Mouse (Mus musculus) megakaryocyte, adult 5-6 weeks (primary cell): Measurements from ENCODE around the gene Nat8f1. TPM values are rescaled to one million over a fixed set of nuclear protein-coding genes. Genes with fewer than 3 reads are reported as not detected.
"Not testable (repeated sequence)": the region's sequence is repeated elsewhere in the genome, so short reads cannot be mapped to it uniquely, and the experiment has no call there.

Experiments used
- ATAC-seq: 2 replicates; pipeline ENCODE4 v1.8.0; 2016; ENCODE audit warnings: mild to moderate bottlenecking, inconsistent platforms; ENCODE audit not compliant: poor library complexity, severe bottlenecking
- total RNA-seq, 2 experiments: library from RNA; stranded (forward) in 1 of 2; stranded (reverse) in 1 of 2; fragments of 153-499, 151-499 nt in 1 of 2; fragments of 221-1000, 200-1000 nt in 1 of 2; gene quantifications; 2 replicates each; pipeline versions ENCODE4 v1.2.3 to v1.2.4; 2015 to 2017

Gene Nat8f1
- total RNA-seq, 2 experiments from 2014 or later, result 2.4 to 3.4 TPM

DNA sequence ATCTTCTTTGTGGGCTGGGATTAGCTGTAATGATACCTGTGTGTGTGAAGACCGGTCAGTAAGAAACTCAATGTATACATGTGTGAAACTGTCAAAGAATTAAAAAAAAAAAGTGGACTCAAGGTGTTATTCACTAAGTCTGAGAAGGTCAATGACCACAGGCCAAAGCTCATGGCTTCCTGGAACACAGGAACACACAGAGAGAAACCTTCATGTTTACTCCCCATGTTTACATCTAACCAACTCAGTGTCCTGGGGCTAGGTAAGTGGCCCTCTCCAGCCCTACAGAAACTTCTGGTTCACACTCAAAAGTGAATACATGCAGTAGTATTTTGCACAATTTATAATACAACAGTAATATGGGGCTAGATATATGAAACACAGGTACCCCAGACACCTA is 5.8 kb downstream of the Nat8f1 start:
- ATAC-seq, result no peak

DNA sequence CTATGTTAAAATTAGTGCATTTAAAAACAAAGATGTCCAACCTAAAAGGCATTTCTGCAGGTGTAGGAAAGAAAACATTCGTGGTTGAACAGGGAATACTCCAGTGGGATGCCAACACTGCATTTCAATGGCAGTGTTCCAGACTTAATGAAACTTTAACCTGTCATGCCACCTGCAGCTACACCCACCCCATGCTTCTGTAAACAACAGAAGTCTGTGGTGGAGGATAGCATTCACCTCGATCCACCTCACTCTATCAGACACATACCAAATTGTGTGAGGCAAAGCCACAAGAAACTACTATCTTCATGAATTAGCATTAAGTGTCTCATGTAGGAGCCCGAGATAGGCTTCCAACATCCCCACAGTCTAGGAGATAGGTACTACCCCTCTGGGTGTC is 7.1 kb downstream of the Nat8f1 start:
- ATAC-seq, result no peak

GRCm38 (mm10) chr6:85906911-85907351 is 8.6 kb downstream of the Nat8f1 start:
- not testable (repeated sequence) for ATAC-seq

- peak; percentile 93 for ATAC-seq
These were observed 10.8 kb downstream of the Nat8f1 start, which contains the start of gene Nat8f4 for GRCm38 (mm10) chr6:85904642-85905061. Gene Nat8f4, minus strand, starts transcription at chr6:85904884.

DNA sequence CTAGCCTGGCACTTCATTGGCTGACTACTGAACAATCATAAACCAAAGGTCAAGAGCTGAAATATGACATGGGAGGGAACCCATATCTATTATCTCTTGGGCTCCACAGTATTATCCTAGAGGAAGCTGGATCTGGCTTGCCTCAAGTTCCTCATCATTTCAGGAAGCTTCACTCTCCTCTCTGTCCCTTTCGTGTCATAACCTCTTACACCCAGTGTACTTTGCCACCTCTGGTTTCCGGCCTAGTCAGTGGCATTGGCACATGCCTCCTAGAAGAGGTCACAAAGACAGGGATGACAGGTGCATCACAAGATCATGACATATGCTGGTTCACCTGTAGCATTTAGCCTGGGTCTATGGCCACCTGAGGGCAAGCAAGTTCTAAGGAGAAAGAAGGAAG is 13.2 kb downstream of the Nat8f1 start:
- ATAC-seq, result no peak

GRCm38 (mm10) chr6:85898596-85899475 is 16.7 kb downstream of the Nat8f1 start:
- ATAC-seq, result not testable (repeated sequence)

- ATAC-seq, result peak; percentile 77
These were observed 20.3 kb downstream of the Nat8f1 start for GRCm38 (mm10) chr6:85895061-85895648.

DNA sequence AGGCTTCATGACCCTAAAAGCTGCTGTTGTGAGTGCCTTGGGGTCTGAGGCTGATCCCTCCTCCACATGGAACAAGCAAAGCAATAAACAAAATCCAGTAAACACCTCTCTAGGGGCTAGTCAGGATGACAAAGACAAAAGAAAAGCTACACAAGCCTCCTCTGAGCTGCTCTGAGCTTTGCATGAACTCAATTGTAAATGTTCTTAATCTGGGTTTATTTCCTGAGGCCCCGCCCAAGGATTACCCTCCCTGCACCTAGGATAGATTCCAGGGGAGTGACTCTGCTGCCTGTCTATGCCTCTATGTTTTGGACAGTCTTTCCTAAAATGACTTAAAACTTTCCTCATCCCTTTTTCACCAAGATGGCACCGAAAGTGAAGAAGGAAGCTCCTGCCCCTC is 26.5 kb downstream of the Nat8f1 start:
- no peak for ATAC-seq

- no peak for ATAC-seq
These were observed 31.2 kb downstream of the Nat8f1 start for GRCm38 (mm10) chr6:85884311-85884710.

- ATAC-seq, result not testable (repeated sequence)
These were observed 32.2 kb downstream of the Nat8f1 start for GRCm38 (mm10) chr6:85883246-85883645.

DNA sequence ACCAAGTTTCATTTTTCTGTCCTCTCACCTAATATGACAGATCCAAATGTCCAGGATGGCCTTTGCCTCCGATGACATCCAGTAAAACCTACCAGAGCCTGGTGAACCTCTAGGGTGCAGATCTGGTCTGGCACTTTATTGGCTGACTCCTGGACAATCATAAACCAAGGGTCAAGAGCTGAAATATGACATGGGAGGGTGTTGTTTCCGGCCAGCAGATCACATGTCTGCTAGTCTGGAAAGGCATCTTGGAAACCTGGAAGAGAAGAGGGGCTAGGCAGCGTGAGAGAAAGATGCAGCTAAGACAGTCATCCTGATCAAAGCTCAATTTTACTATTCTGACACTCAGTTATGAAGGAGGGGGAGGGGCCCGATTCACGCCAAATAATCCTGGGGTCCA is 46.5 kb downstream of the Nat8f1 start, which contains the start of gene Nat8f2:
TSS of gene Nat8f2 (minus strand) at position 153 of the 400 bp plus-strand sequence.
- ATAC-seq, result not testable (repeated sequence)

DNA sequence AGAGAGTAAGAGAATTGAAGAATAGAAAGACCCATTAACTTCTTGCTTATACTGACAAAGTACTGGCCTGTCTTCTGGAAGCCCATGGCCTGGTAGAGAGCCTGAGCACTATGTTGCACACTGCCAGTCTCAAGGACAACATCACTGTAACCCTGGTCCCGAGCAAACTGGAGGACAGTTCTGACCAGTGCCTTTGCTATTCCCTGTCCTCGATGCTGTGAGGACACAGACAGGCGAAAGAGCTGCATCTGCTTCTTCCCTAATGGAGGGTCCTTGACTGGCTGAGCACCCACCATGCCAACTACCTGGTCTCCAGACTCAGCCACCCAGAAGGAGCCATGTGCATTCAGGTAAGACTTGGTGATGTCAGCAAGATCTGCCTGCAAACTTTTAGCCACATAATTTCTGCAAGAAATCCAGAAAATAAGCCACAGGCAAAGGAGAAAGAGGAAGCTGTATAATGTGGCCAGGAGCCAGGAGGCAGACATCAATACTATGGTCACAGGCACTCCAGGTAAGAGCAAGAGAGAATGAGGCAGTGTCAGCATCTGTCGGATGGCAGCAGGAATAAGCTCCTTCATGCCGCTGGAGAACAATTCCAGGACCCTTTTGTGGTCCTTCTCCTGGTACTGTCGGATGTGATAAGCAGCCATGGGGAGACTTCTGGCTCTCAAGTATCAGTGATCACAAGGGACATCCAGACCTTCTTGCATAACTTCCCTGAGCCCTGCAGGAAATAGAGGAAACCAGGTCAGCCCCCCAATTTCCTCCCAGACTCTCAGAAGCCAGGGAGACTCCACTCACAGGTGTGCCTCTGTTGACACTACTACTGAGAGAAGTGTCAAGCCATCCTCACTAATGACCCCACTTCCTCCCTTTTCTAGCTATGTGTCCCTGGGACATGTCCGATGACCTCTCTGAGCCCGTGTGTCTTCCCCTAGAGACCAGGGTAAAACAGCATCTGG is 47.5 kb downstream of the Nat8f1 start:
- no peak for ATAC-seq

- not testable (repeated sequence) for ATAC-seq
These were observed 48.5 kb downstream of the Nat8f1 start for GRCm38 (mm10) chr6:85866995-85867394.

DNA sequence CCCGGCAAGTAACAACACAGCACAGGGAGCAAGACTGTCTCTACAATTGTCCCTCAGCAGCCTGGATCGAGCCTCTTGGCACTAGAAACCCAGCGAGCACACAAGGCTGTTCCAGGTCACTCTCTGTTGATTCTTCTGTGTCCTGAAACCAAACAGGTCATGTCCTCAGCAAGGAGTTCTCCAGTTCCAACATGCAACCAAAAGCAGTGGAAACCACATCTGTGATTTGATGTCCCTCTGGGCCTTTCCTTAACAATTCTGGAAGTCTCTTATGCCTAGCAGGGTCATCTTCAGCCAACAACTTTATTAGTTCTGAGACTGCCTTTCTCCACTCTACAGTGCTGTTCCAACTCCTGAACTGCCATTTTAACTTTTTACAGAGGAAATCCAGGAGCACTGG is 49.3 kb downstream of the Nat8f1 start:
- not testable (repeated sequence) for ATAC-seq

DNA sequence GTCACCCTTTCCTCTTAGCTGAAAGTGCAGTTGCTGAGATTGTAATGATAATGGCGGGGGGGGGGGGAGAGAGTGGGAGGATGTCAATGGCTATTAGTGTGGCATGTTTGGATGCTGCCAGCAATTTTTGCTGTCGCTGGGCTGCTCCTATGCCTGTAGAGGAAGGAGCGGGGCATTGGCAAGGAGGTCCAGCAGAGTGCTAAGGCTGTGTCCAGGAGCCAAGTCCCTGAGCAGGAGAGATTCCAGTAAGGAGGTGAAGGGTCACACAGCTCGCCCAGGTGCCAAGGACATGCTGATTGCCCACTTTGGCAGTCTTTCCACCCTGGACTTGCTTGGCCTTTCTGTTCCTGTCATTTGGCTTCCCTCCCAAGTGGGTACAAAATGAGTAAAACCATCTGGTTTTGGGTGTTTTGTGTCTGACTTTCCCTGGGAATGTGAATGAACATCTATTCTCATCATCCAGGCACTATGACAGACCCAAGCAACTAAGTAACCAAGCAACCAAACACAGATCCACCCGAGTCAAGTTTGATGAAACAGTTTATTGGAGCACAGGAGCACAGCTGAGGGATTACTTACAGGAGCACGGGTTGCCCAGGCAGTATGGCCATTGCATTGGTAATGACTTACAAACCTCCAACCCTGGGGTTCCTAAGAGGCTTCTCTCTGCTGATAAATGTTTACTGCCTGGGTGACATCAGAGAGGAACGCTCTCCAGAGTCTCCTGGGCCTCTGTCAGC is 50.4 kb downstream of the Nat8f1 start:
- not testable (repeated sequence) for ATAC-seq

DNA sequence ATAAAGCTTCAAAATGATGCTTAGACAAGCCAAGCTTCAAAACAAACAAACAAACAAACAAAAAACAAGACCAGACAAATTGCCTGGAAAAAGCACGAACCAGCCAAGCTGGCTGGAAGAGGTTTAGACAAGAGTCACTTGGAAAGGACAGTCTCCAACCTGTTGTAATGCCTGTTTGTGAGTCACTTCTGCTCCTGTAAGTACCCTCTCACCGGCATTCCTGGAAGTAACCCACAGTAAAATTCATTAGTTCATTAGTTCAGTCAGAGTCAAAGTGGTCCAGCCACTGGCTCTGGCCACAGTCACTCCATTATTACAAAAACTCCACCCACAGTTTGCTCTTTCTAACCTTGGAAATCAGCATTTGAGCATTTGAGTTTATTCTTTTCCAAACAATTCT is 51.6 kb downstream of the Nat8f1 start:
- no peak for ATAC-seq

DNA sequence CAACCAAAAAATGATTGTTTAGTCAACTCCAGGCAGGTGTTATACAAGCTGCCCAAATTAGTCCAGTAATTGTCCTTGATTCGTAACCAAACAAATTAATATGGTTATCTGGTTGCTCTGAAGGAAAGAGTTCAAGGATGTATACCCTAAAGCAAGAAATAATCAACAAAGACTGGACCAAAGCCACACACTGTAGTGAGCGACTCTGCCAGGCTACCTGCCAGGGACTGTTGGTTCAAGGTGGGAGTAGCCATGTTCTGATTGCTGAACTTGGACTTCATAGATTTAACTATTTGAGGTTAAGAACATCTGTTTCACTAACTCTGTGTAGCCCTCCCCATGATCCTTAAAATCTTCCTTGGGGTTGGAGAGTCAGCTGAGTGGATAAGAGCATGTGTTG is 52.4 kb downstream of the Nat8f1 start:
- ATAC-seq, result no peak

DNA sequence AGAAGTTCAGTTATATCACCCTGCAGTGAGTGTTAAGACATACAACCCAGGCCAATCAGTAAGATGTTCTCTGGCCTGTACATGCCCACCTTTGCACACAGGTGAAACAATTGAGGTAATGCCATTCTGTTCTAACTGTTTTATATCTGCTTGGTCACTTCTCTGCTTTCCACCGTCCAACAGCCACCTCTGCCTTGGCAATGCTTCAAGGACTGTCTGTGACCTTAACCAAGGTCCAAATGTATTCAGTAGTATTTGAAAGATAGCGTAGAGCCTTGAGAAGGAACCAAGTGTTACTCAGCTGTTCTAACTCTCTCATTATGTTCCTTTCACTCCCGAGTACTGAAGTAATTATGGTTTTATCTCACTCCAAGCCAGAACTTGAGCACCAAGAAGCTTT is 52.9 kb downstream of the Nat8f1 start:
- ATAC-seq, result no peak

DNA sequence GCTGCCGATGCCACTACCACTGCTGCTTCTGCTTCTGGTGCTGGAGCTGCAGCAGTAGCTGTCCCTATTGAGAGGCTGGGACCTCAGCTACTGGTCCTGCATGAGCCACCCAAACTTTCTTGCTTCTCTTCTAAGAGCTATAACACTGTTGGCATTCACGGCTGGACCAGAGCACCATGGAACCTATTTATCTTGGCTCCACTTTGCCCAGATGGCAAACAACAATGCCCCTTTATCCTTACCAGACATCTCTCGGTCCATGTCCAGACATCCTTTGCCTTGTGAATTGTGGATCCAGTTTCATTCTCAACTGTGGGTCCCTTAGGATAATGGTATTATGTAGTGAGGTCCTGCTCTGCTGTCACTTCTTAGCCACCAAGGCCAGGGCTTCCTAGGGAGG is 54.2 kb downstream of the Nat8f1 start:
- no peak for ATAC-seq
